In the genomic region with DNA sequence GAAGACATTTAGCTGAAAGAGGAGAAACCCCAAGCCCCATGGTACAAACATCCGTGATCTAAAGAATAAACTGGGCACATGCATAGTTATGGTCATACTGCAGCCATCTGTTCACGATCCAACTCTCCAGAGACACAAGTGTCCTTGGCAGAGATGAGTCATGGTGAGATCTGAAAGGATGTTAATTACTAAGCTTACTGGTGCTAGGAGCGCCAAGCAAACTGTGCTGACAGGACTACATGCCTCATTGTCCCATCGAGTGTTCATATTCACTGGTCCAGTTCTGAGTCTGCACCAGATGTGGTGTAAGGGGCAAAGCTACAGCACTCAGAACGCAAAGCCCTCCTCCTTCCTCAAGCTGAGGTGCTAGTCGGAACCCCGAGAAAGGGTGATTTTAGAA, we compare ENCODE assay signal across 24 mouse cellular contexts.
DNase-seq lines count a peak whose midpoint lies in the region; ATAC-seq and TF ChIP-seq lines count a peak whose summit lies in the region.
"Had no signal": no experiment of that assay in that cellular context is flagged by ENCODE, and none has a peak within 500 bp of the region (broad histone marks: within the 10 kb centered on the region; RNA-seq: fewer than 3 reads in every experiment).

No protein-coding gene starts in this region.

- H3K27ac ChIP-seq in midbrain, embryonic 11.5 days (ENCODE audit: low read depth, low read length): no peak overlapping the region
- no peak overlapping the region for H3K27ac ChIP-seq in midbrain, embryonic 10.5 days (replicated peaks)
- H3K27ac ChIP-seq in olfactory bulb, adult 2 months (ENCODE audit: insufficient read depth, low read depth, low read length): peak overlapping the region; percentile 55; the same call in 1 of the 2 replicates
- no peak overlapping the region for H3K27ac ChIP-seq in heart, embryonic 12.5 days (ENCODE audit: poor library complexity, severe bottlenecking)
- H3K27ac ChIP-seq: embryonic facial prominence, embryonic 12.5 days; heart, embryonic 15.5 days; left cerebral cortex, adult 2 months; neural tube, embryonic 13.5 days; stomach, embryonic 15.5 days had no signal

- no peak for TF ChIP-seq CTCF in olfactory bulb, adult 2 months (IDR thresholded peaks at IDR 0.05; ENCODE audit: insufficient read depth, low read depth, low read length)

- peaks cover 3% of the 10 kb centered on the region; the same call in 1 of the 2 replicates for H3K4me1 ChIP-seq in midbrain, embryonic 11.5 days (ENCODE audit: control insufficient read depth, insufficient read depth, low read length)
- H3K4me1 ChIP-seq in midbrain, embryonic 10.5 days: peaks cover 20% of the 10 kb centered on the region
- H3K4me1 ChIP-seq in olfactory bulb, adult 2 months (ENCODE audit: control insufficient read depth, insufficient read depth, low read length): peaks cover 23% of the 10 kb centered on the region
- H3K4me1 ChIP-seq in heart, embryonic 12.5 days (replicated peaks): peaks cover 11% of the 10 kb centered on the region; the same call in 1 of the 2 replicates
- H3K4me1 ChIP-seq: embryonic facial prominence, embryonic 12.5 days; stomach, embryonic 15.5 days had no signal

- no peak overlapping the region for H3K4me2 ChIP-seq in midbrain, embryonic 11.5 days
- no peak overlapping the region for H3K4me2 ChIP-seq in heart, embryonic 12.5 days
- H3K4me2 ChIP-seq: embryonic facial prominence, embryonic 12.5 days; heart, embryonic 15.5 days; neural tube, embryonic 13.5 days; stomach, embryonic 15.5 days had no signal

- H3K4me3 ChIP-seq in midbrain, embryonic 11.5 days (ENCODE audit: low read depth, low read length): no peak overlapping the region
- no peak overlapping the region for H3K4me3 ChIP-seq in midbrain, embryonic 10.5 days
- no peak overlapping the region for H3K4me3 ChIP-seq in olfactory bulb, adult 2 months (ENCODE audit: insufficient read depth, low read depth, low read length)
- H3K4me3 ChIP-seq in heart, embryonic 12.5 days: no peak overlapping the region
- H3K4me3 ChIP-seq: embryonic facial prominence, embryonic 12.5 days; heart, embryonic 15.5 days; left cerebral cortex, adult 2 months; myocyte; neural tube, embryonic 13.5 days; stomach, embryonic 15.5 days had no signal

- H3K36me3 ChIP-seq in midbrain, embryonic 11.5 days (ENCODE audit: control insufficient read depth, insufficient read depth, low read length): no peaks in the 10 kb centered on the region
- no peaks in the 10 kb centered on the region for H3K36me3 ChIP-seq in midbrain, embryonic 10.5 days
- H3K36me3 ChIP-seq in heart, embryonic 12.5 days: no peaks in the 10 kb centered on the region
- H3K36me3 ChIP-seq: embryonic facial prominence, embryonic 12.5 days; heart, embryonic 15.5 days; neural tube, embryonic 13.5 days; stomach, embryonic 15.5 days had no signal

- no peak overlapping the region for H3K9ac ChIP-seq in midbrain, embryonic 11.5 days (ENCODE audit: low read length)
- no peak overlapping the region for H3K9ac ChIP-seq in heart, embryonic 12.5 days
- H3K9ac ChIP-seq: embryonic facial prominence, embryonic 12.5 days; forebrain, postnatal 0 days; heart, embryonic 15.5 days; neural tube, embryonic 13.5 days; stomach, embryonic 15.5 days had no signal

- no peaks in the 10 kb centered on the region for H3K9me3 ChIP-seq in midbrain, embryonic 11.5 days (ENCODE audit: control insufficient read depth, low read length)
- no peaks in the 10 kb centered on the region for H3K9me3 ChIP-seq in midbrain, embryonic 10.5 days (replicated peaks)
- H3K9me3 ChIP-seq in heart, embryonic 12.5 days (replicated peaks): 0 out of 2 replicates have a peak, but pooled peaks cover 6% of the 10 kb centered on the region
- H3K9me3 ChIP-seq: embryonic facial prominence, embryonic 12.5 days; heart, embryonic 15.5 days; neural tube, embryonic 13.5 days; stomach, embryonic 15.5 days had no signal

- no peaks in the 10 kb centered on the region for H3K27me3 ChIP-seq in midbrain, embryonic 11.5 days (ENCODE audit: control insufficient read depth, insufficient read depth, low read length)
- 0 out of 2 replicates have a peak, but pooled peaks cover 7% of the 10 kb centered on the region for H3K27me3 ChIP-seq in midbrain, embryonic 10.5 days (ENCODE audit: low read depth, poor library complexity, severe bottlenecking)
- no peaks in the 10 kb centered on the region for H3K27me3 ChIP-seq in heart, embryonic 12.5 days (replicated peaks)
- H3K27me3 ChIP-seq: heart, embryonic 15.5 days; neural tube, embryonic 13.5 days; stomach, embryonic 15.5 days had no signal

- no peak for ATAC-seq in cerebellum, adult (ENCODE audit: insufficient number of reproducible peaks, low FRiP score, low TSS enrichment)
- no peak for ATAC-seq in midbrain, embryonic 11.5 days (ENCODE audit: low FRiP score)
- ATAC-seq in heart, embryonic 12.5 days (ENCODE audit: insufficient number of reproducible peaks, low FRiP score): no peak
- ATAC-seq: forebrain, postnatal 0 days; hindbrain, embryonic 16.5 days; intestine, postnatal 0 days; midbrain, embryonic 16.5 days had no signal

- 86% methylated on average over 7 of the region's 7 CpGs for WGBS in midbrain, embryonic 11.5 days
- WGBS in midbrain, embryonic 10.5 days: 90% methylated on average over 7 of the region's 7 CpGs
- WGBS in olfactory bulb, adult 2 months: 50% methylated on average over 7 of the region's 7 CpGs
- 82% methylated on average over 7 of the region's 7 CpGs for WGBS in heart, embryonic 12.5 days

- peak; percentile 65 to 69 for DNase-seq in cerebellum, adult 18-20 months
- peak; percentile 17 for DNase-seq in midbrain, embryonic 11.5 days (ENCODE audit: low spot score, missing footprints)
- no peak for DNase-seq in midbrain, embryonic 10.5 days (ENCODE audit: low spot score)
- peak; percentile 92 for DNase-seq in brain, adult 2 months (ENCODE audit: low read depth, low spot score)
- DNase-seq in testis, postnatal 10 days (ENCODE audit: low spot score): no peak
- DNase-seq: forebrain, postnatal 0 days; gastrocnemius, postnatal 36 days; kidney, postnatal 36 days; liver; lung, postnatal 4 days; thymus, adult 18-20 months; thymus, postnatal 36 days had no signal

- no peak for TF ChIP-seq POLR2A in olfactory bulb, adult 2 months (IDR thresholded peaks at IDR 0.05; ENCODE audit: insufficient read depth, low read depth, low read length)

Comparison
In these comparisons a context has a peak if more than half of its experiments do, and no peak if none do; other contexts are left out.
1. DNase-seq: peak in cerebellum, adult 18-20 months (2 of 2), midbrain, embryonic 11.5 days (single experiment) and brain, adult 2 months (single experiment); none in midbrain, embryonic 10.5 days (single experiment) and testis, postnatal 10 days (single experiment).